Mouse (Mus musculus) stomach, postnatal 0 days (tissue): Measurements from ENCODE around the gene Auts2.

Experiments
- CTCF ChIP-seq: IDR thresholded peaks from 2 replicates; pipeline ENCODE4 v1.5.1; 2016; ENCODE audit warnings: antibody characterized with exemption, low read depth, mild to moderate bottlenecking, moderate library complexity
- EP300 ChIP-seq: optimal IDR thresholded peaks from 2 replicates; pipeline ENCODE3; 2016; ENCODE audit warnings: antibody characterized with exemption

DNA sequence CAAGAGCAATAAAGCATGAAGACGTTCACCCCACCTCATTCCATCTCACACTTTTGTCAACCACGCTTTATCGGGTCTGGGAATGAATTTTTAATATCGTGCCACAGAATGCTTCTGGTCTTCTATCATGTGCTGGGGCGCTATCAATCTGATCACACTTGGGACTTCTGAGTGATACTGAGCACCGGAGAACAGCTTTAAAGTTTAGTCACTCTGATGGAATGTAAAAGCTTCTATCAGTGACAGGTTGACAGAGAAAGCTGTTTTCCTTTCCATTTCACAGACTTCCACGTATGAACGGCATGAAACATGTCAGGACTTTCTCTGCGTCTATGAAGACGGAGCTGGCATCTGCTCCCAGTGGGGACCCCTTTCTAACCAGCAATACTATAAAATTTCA is 739.5 kb downstream of the Auts2 start:
- no peak for TF ChIP-seq CTCF
- no peak for TF ChIP-seq EP300
